Mouse (Mus musculus) ovary, postnatal 14 days (tissue): ENCODE data around the gene Clec4f.
"Not testable (repeated sequence)": the region's sequence is repeated elsewhere in the genome, so short reads cannot be mapped to it uniquely, and the experiment has no call there.

Experiments used
- DNase-seq: peaks from one replicate; pipeline ENCODE4 v3.0.0; 2022; ENCODE audit warnings: low spot score

The Clec4f gene

GRCm38 (mm10) chr6:83634106-83634505, 21.9 kb downstream of the Clec4f start:
- not testable (repeated sequence) for DNase-seq

DNA sequence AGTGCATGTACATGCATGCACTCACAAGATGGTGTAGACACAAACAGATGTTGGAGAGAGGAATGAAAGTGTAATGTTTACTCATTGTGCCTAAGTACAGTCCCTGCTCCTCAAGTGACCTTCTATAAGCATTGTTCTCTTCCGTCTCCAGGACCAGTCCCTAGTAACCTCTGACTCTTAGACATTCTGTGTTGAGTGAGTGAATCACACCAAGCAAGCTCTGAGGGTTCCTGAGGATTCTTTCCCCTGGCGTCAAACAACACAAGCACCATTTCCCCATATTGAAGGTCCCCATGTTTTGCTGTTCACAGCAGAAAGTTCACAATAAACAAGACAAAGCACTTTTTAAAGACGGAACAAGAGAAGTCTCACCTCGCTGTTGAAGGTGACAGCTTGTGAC, 24.2 kb downstream of the Clec4f start:
- no peak for DNase-seq

GRCm38 (mm10) chr6:83626781-83627180, 29.2 kb downstream of the Clec4f start:
- DNase-seq, result no peak

DNA sequence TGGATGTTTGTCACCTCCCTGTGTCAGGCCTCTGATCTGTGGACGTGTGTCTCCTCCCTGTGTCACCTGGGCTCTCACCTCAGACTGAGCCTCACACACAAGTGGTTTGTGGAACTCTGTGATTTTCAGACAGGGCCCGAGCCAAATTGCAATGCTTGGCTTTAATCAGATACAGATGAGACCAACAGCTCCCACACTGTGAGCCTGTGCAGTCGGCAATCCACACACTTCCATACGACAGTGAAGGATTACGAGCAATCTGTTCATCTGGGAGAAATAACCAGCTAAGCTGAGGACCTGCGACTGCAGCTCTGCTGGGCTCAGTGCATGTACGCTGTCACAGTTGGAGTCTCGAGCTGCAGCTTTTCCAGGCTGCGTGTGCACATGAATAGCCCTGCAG, 36.0 kb downstream of the Clec4f start:
- no peak for DNase-seq

- no peak for DNase-seq
Measured at GRCm38 (mm10) chr6:83617581-83618335, 38.2 kb downstream of the Clec4f start.

DNA sequence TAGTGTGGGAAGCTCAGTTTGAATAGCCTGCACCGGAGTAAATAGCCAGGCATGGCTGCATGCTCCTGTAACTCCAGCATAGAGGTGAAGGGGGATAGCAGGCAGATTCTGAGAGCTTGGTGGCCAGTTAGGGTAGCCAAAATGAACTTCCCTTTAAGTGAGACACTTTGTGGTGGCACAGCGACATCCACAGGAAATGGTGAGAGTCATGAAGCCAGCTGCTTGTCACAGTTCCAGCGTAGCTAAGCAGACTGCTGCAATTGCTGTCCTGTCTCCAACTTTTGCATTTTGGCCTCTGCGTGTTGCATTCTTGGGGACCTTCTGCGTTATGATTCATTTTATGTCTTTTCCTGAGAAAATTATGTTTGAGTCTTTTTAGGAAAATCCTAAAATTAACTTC, 39.5 kb downstream of the Clec4f start:
- DNase-seq, result peak; percentile 33

- DNase-seq, result no peak
Measured at GRCm38 (mm10) chr6:83614469-83614868, 41.5 kb downstream of the Clec4f start.

DNA sequence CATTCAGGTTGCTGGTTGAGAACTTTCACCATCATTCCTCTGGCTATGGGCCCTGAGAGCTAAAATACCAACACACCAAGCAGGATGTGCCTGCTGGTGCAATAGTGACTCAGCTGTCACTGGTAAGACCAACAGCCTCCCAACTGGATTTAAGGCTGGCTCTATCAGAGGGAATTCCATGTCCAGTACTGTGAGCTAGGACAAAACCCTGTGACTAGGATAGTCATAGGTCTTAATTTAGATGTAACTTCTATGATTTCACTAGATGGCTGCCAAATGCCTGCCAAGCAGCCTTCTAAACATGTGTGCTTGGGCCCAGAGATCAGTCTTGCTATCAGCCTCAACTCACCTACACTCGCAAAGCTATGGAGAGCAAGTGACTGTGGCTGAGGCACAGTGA, 43.0 kb downstream of the Clec4f start:
- no peak for DNase-seq

- no peak for DNase-seq
Measured at GRCm38 (mm10) chr6:83599636-83600174, 56.3 kb downstream of the Clec4f start.

DNA sequence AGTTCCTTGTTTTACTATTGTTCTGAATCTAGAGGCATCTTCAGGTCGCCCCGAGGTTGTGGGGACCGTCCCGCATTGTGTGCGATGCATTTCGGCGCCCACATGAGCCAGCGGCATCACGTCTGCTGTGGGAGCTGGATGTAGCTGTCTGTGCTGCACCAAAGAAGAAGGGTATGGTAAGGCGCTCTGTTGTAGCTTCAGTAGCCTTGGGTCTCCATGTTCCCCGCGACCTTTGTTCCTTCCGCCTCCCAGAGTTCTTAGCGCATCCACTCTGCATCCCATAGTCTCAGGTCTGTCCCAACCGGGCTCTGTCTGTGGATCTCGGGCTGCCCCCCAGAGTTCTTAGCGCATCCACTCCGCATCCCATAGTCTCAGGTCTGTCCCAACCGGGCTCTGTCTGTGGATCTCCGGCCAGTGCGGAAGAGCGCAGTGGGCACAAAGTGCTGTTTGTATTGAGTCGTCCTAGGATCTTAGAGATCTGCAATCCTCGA, 56.9 kb downstream of the Clec4f start:
- DNase-seq, result no peak

DNA sequence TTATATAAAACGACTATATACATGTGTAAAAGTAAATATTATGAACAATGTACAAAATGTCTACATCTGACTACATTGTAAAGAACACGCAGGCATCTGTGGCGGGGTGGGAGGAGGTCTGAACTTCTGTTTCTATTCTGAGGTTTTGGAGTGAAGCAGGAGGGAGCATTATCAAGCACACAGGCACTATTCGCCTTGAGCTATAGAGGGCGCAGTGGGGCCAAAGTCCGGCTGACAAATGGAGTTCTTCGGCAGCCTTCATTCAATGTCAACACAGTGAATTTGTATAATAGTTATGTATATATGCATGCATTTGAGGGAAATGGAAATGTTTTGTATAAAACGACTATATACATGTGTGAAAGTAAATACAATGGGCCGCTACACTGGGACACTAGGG, 57.3 kb downstream of the Clec4f start:
- peak; percentile 27 for DNase-seq

DNA sequence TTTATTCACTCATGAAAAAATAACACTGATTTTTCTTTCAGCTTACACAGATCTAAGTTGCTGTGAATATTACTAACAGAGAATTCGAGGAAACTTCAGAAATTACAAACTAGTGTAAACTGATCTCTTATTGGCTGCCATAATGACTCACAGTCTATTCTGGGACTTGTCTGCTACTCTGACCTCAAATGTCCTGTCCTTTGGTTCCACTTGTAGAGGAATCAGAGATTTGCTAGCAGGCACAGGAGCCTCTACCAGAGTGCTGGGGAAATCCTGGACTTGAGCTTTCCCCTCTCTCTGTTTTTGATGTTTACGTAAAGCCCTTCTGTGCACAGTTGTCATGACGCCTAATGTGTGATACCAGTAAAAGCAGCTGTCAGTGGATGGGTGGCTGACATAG, 58.0 kb downstream of the Clec4f start:
- no peak for DNase-seq

- DNase-seq, result no peak
Measured at GRCm38 (mm10) chr6:83595035-83595434, 61.0 kb downstream of the Clec4f start.
